Mouse (Mus musculus) liver, adult 2 months (tissue): ENCODE data around the gene Vmp1.

ENCODE experiments used
- CTCF ChIP-seq: fragments of 200-500 bp; IDR thresholded peaks from 2 replicates; pipeline ENCODE4 v1.5.1; 2011; ENCODE audit warnings: low read depth, low read length, control low read depth
- POLR2A ChIP-seq: fragments of 200-500 bp; IDR thresholded peaks from 2 replicates; pipeline ENCODE4 v1.6.1; 2011; ENCODE audit warnings: low read length, control low read depth; ENCODE audit not compliant: insufficient read depth; ENCODE audit errors: extremely low read depth

DNA sequence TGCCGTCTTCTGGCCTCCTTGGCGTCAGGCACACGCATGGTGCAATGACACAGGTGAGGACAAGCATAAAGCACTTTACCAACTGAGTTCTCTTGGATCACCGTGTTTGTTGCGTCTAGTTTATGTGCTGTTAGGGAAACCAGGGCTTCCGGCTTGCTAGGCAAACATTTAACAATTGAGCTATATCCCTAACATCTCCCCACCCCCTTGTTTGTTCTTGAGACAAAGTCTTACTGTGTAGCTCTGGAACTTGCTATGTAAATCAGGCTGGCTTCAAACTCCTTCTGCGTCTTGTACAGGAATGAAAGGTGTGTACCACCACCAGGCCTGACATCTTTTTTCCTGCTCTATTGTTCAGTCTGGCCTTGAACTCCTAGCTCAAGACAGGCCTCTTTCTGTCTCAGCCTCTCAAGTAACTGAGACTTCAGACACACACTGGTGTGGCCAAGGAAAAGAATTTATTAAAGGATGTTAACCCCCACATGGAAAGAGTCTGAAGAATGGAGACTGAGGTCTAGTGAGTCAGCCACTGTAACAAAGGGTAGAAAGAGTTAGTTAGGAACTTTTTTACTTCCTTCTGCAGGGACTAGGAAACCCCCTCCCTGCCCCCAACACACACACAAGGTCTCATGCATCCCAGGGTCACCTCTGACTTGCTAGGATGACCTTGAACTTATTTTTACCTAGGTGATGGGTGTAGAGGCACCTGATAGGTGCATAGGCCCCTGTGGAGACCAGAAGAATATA lies 107.8 kb downstream of the Vmp1 start:
- TF ChIP-seq CTCF (no peak), POLR2A (no peak)
